Mouse (Mus musculus): Measurements from ENCODE around the gene Ap3d1.

Ap3d1 gene

GRCm38 (mm10) chr10:80756967-80757366, 14.9 kb upstream of the Ap3d1 start:
- DNase-seq: no peak

DNA sequence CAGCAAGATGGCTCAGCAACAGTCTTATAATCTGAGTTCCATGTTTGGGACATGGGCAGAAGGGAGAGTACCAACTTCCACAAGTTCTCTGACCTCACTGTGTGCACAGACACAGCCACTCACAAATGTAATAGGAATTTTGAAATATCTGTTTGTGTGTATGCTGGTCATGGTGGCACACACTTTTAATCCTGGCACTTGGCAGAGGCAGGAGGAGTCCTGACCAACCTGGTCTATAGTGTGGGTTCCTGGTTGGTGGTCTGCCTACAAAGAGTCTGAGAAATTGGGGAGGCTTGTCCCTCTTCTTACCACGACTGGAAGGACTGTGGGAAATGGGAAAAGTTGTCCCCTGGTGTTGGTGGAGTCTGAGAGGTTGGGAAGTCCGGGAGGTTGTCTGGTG, 14.4 kb upstream of the Ap3d1 start:
- no peak for DNase-seq

DNA sequence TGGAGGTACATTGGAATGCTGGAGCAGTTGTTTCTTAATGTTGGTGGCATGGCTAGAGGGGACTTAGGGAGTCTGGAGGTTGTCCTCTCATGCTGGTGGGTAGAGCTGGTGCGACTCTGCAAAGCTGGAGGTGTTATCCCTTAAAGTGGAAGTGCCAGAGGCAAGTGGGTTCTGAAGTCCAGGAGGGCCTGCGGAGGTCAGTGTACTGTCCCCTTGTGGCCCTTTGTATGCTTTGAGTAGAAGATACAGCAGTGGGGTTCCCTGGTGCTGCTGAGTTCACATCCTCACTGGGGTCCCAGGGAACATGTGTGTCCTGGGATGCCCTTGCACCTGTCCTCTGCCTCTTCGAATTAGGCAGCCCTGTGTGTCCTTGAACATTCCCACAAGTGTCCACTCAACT, 14.0 kb upstream of the Ap3d1 start:
- no peak for DNase-seq

DNA sequence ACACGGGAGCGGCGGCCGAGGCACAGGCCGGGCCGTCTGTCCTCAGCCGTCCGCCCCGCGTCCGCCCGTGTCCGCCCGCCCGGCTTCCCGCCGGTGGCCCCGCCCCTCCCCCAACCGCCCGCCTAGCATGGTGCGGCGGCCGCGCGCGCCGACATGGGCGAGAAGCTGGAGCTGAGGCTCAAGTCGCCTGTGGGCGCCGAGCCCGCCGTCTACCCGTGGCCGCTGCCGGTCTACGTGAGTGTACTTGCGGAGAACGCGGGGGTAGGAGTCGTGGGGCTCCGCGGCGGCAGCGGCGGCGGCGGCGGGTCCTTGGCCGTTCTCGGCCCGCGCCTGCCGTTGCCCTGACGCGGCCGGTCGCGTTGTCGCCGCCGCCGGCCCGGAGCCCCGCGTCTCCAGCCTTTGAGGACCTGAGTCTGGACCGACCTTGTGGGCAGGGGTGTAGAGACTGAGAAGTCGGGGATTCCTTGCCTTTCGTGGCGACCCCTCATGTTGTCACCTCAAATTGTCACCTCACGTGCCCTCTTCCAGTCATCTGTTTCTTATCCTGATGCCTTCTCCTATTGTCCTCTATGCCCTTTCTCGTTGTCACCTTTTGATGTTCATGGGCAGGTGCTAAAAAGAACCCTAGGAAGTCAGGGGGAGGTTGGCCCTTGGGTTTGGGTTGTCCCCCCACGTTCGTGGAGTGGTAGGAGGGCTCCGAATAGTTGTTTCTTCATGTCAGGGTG, 13.4 kb upstream of the Ap3d1 start:
- DNase-seq: no peak

- DNase-seq: peak; percentile 99
Measured at GRCm38 (mm10) chr10:80754594-80755290, 12.7 kb upstream of the Ap3d1 start, which contains the start of gene Dot1l. Dot1l (plus strand) TSS chr10:80755206.

GRCm38 (mm10) chr10:80752079-80752625, 10.1 kb upstream of the Ap3d1 start:
- peak; percentile 69 to 75 for DNase-seq

DNA sequence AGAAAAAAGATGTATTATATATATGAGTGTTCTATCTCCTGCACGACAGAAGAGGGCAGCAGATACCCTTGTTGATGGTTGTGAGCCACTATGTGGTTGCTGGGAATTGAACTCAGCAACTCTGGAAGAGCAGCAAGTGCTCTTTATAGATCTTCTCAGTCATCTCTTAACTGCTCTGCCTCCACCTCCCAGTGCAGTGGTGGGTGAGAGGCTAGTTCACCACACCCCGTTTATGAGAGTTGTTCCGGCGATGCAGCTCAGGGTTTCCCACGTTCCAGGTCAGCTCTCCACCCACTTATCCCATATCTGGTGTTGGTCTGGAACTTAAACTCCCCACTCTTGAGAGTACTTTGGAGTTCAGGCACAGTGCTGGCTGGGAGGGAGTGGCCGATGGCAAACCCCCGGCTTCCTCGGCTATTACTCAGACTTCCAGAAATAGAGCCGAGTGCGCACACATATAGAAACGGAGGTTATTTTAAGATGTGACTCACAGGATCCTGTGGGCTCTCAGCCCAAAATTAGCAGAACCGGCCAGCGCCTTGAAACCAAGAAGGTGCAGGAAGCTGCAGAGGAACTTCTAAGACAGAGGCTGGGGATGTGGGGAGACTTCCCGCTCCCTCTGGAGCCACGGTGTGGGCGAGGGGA, 9.2 kb upstream of the Ap3d1 start:
- peak; percentile 6 to 25 for DNase-seq

DNA sequence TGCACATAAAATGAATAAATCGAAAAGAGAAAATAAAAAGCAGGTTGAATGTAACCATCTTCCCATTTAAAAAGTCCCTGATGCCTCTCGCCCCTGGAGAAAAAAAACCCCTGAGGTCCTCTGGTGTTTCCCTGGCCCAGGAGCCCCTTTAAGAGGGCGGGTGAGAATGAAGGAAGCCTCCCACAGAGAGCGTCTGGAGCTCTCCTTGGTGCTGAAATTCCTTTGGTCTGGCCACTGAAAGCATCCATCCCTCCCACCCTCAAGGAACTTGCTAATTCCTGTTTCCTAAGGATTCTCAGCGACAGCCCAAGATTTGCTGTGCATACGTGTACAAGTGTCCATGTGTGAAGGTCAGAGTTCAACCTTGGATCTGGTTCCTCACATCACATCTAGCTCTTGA, 6.5 kb upstream of the Ap3d1 start:
- peak; percentile 37 to 39 for DNase-seq

DNA sequence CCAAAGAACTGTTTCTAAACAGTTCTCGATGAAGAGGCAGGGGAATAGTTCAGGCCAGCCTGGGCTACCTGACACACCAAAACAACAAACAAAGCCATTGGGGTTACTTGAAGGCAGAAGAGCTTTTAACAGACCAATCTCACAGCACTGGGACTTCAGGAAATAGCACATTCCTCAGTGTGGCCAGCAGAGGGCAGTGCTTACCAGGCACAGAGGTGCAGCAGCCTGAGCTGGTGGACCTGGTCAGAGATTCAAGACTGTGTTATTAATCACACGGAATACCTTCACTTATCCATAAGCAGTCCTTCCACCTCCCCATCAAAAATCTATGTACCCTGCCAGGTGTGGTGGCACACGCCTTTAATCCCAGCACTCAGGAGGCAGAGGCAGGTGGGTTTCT, 5.3 kb upstream of the Ap3d1 start:
- DNase-seq: peak; percentile 69 to 74

- peak in 1 of 2 experiments; percentile 38 for DNase-seq
Measured at GRCm38 (mm10) chr10:80744262-80744661, 2.2 kb upstream of the Ap3d1 start.

- no peak for DNase-seq
Measured at GRCm38 (mm10) chr10:80741634-80742179, 357 bp downstream of the Ap3d1 start.

GRCm38 (mm10) chr10:80741146-80741545, 918 bp downstream of the Ap3d1 start:
- DNase-seq: no peak

DNA sequence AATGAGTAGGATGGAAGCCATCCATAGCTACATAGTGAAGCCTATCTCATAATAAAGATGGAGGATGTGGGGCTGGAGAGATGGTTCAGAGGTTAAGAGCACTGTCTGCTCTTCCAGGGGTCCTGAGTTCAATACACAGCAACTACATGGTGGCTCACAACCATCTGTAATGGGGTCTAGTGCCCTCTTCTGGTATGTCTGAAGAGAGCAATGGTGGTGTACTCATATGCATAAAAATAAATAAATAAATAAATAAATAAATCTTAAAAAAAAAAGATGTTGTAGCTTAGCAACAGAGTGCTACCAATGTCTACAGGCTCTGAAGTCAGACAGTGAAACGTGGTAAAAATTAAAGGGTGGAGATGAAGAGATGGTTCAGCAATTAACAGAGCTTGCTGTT, 3.4 kb downstream of the Ap3d1 start:
- no peak for DNase-seq

DNA sequence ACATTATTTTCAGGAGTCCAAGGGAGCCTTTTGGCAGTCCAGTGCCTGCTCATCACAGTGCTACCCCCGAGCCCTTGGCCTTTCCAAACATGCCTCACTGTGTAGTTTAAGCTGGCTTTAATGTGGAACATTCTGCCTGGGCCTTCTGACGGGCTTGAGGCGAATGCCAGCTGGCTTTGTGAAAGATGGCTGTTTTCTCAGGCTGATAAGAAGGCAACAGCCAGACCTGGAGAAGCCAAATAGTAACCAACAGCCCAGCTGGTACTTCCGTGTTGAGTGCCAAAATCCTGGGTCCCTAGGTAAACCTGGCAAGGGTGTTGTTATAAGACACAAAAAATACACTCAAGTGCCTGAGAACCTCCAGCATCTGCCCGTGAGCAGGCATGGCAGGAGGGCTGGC, 5.3 kb downstream of the Ap3d1 start:
- DNase-seq: no peak

DNA sequence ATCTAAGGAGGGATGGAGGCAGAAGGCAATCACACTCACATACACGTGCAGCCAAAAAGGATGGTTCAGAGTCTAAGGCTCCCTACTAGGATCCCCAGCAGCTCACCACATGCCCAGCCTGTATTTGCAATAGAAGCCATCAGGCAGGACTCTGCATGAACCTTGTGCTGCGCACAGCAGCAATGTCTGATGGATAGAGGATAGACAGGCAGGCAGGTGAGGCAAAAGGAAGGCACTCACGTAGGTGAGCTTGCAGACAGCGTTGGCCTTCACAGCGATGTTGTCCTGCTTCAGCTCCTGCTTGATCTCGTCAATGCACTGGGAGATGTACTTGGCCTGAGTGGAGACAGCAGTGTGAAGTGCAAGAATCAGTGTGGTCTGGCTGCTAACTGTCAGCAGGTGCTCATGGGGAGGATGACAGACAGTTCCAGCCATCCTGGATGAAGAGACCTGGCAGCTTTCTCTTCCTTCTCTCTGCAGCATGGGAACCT, 9.4 kb downstream of the Ap3d1 start:
- DNase-seq: no peak

DNA sequence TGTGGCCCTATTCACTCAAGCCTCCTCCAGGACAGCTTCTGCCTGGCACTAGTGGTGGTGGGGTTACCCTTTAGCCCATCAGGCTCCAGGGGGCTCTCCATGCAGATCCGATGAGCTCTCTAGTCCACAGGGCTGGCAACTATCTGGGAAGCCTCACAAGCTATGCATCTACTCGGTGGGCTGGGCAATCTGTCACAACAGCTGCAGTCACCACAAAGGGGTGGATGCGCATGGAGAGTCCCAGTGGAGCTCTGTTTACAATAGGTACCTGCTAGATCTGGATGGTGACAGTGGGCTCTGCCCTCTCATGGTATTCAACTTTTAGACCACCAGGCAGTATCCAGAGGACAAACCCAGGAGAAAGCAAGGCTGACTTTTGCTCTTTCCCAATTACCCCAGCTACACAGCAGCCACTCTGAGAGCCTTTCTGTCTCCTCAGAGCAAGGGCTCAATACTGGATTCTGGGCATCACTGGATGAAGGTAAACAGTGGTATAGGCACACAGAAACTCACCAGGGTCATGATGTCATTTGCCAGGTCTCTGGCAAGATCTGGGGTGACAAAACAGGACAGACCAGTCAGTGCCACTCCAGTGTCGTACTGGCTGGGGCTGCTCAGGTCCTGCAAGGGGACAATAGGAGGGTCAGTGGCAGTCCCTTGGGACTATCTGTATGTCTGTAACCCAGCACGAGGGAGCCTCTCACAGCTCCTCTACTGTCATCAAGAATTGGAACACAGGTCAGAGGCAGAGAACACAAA, 14.5 kb downstream of the Ap3d1 start:
- no peak for DNase-seq

DNA sequence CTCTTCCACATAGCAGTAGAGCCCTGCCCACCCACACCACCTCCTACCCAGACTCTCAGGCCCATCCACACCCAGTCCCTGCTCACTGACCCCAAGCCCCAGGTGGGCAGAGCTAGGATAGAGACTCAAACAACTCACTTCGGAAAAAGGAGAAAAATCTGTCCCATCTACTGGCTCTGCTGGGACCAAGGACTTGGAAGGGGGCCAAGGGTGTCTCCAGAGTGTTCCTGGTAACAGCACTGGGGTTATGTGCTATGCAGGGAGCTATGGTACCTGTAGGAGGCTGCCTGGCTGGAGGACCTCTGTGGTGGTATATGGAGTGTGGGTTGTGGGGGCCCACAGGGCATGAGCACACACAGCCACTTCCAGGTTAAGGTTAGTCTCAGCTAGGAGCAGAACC, 24.8 kb downstream of the Ap3d1 start:
- DNase-seq: no peak

DNA sequence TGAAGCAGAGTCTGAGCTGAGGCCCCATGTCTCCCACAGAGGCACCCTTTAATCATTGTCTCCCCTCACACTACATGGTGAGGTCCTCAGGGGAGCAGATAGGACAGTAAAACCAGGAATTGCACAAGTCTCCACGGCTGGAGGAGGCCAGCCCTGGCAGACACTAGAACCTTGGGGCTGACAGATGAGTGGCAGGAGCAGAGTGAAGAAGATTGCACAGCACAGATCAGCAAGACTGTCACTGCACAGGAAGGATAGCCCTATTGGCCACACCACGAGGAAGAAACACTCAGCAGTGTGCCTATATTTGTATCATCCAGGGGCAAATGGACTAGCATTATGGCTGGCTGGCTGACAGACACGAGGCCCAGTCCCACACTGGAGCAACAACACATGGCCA, 31.2 kb downstream of the Ap3d1 start:
- no peak for DNase-seq

- no peak for DNase-seq
Measured at GRCm38 (mm10) chr10:80705479-80705878, 36.6 kb downstream of the Ap3d1 start.

DNA sequence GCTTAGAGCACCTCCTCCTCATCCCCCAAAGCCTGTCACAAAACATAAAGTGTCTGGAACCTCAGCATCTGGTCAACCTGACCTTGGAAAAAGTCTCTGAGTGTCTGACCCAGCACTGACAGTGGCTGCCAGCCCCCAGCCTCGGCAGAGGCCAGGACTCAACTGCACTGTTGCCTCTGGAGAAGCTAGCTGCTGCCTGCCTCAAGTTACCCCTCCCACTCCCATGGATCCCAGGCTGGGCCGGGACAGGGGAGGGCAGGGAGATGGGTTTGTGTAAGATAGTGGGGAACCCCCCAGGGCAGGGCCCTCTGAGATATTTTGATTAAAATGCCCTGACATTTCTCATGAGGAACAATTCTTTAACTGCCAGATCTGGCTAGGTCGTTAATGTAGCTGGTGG, 37.0 kb downstream of the Ap3d1 start:
- DNase-seq: no peak

DNA sequence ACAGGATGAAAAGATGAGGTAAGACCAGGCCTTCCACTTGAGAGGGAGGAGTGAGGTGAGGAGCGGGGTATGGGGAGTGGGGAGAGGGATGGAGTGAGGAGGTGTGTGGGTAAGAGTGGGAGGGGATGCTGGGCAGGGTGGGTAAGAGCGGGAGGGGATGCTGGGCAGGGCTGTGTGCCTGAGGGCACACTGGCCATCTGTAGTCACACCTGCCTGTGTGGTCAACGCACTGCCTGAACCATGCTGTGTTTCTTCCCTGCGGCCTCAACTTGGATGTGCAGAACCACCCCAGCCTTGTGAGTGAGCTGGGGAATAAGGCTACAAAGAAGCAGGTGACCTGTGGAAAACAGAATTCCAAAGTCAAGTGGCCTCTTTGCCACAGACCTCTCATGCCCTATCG, 37.6 kb downstream of the Ap3d1 start:
- DNase-seq: peak in 1 of 2 experiments; percentile 21

DNA sequence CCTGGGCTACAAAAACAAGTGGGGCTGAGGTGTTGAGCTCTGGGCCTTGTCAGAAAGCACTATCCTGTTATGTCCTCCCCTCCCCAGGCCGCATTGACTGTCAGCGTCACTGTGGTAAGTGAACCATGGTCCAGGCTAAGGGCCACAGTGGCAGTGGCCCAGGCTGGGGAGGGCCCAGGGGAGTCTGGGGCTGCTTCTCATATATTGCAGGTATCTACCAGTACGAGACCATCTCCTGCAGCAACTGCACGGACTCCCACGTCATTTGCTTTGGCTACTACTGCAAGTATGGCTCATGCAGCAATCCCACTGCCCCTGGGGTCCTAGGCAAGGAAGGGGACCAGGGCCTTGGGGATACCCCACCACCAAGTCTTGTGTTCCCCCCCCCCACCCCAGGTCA, 38.4 kb downstream of the Ap3d1 start:
- DNase-seq: peak in 1 of 2 experiments; percentile 38

Data from thymus, postnatal 36 days (tissue).